Mouse (Mus musculus): ENCODE results near the gene Bcam. TPM values are rescaled to one million over a fixed set of nuclear protein-coding genes. Genes with fewer than 3 reads are reported as not detected.
"Not testable (repeated sequence)": the region's sequence is repeated elsewhere in the genome, so short reads cannot be mapped to it uniquely, and the experiment has no call there.

The Bcam gene
- polyA plus RNA-seq, 1 experiment from 2014 or later = 22.1 TPM

- H3K4me2 ChIP-seq (replicated peaks; ENCODE audit: low read depth, low read length) = no peak overlapping the region
- H3K4me3 ChIP-seq (ENCODE audit: low read depth, low read length) = no peak overlapping the region
- H3K36me3 ChIP-seq (ENCODE audit: control insufficient read depth, insufficient read depth, low read length) = no peaks in the 10 kb centered on the region
- 90% methylated on average over 19 of the region's 19 CpGs for whole genome bisulfite sequencing
- H3K27ac ChIP-seq (ENCODE audit: low read depth, low read length) = no peak overlapping the region
- no peaks in the 10 kb centered on the region for H3K4me1 ChIP-seq (replicated peaks; ENCODE audit: control insufficient read depth, insufficient read depth, low read length)
- no peaks in the 10 kb centered on the region for H3K9me3 ChIP-seq (ENCODE audit: control insufficient read depth, low read length)
- peaks cover 18% of the 10 kb centered on the region for H3K27me3 ChIP-seq (ENCODE audit: control insufficient read depth, insufficient read depth, low read length)
- no peak for ATAC-seq (ENCODE audit: low FRiP score)
- no peak overlapping the region for H3K9ac ChIP-seq (ENCODE audit: low read depth, low read length)
- no peak for DNase-seq (ENCODE audit: low spot score)
Measured at GRCm38 (mm10) chr7:19792701-19793630, 22.1 kb upstream of the Bcam start.

- H3K27ac ChIP-seq (ENCODE audit: low read depth, low read length); H3K4me1 ChIP-seq (replicated peaks; ENCODE audit: control insufficient read depth, insufficient read depth, low read length); H3K9ac ChIP-seq (ENCODE audit: low read depth, low read length); H3K9me3 ChIP-seq (ENCODE audit: control insufficient read depth, low read length); H3K4me3 ChIP-seq (ENCODE audit: low read depth, low read length); DNase-seq (ENCODE audit: low spot score); H3K4me2 ChIP-seq (replicated peaks; ENCODE audit: low read depth, low read length); ATAC-seq (ENCODE audit: low FRiP score); H3K36me3 ChIP-seq (ENCODE audit: control insufficient read depth, insufficient read depth, low read length): not testable (repeated sequence)
- H3K27me3 ChIP-seq (ENCODE audit: control insufficient read depth, insufficient read depth, low read length) = peaks cover 10% of the 10 kb centered on the region
- WGBS = 90% methylated on average over 2 of the region's 2 CpGs
Measured at GRCm38 (mm10) chr7:19791504-19791903, 20.7 kb upstream of the Bcam start.

- Histone ChIP-seq H3K27me3 (ENCODE audit: control insufficient read depth, insufficient read depth, low read length) (no peaks in the 10 kb centered on the region), H3K36me3 (ENCODE audit: control insufficient read depth, insufficient read depth, low read length) (no peaks in the 10 kb centered on the region), H3K4me1 (replicated peaks; ENCODE audit: control insufficient read depth, insufficient read depth, low read length) (no peaks in the 10 kb centered on the region), H3K4me3 (ENCODE audit: low read depth, low read length) (peak overlapping the region; percentile 16), H3K9me3 (ENCODE audit: control insufficient read depth, low read length) (no peaks in the 10 kb centered on the region), H3K9ac (ENCODE audit: low read depth, low read length) (0 out of 2 replicates have a peak overlapping the region, but pooled peaks have one; percentile 19), H3K27ac (ENCODE audit: low read depth, low read length) (no peak overlapping the region), H3K4me2 (replicated peaks; ENCODE audit: low read depth, low read length) (peak overlapping the region; percentile 59)
- under 1% methylated on average over 19 of the region's 19 CpGs for WGBS
- DNase-seq (ENCODE audit: low spot score) = peak; percentile 94
- ATAC-seq (ENCODE audit: low FRiP score) = peak; percentile 69; the same call in 1 of the 2 replicates
Measured at GRCm38 (mm10) chr7:19789904-19790347, 19.1 kb upstream of the Bcam start.

GRCm38 (mm10) chr7:19785874-19786458 lies 15.2 kb upstream of the Bcam start:
- no peaks in the 10 kb centered on the region for H3K36me3 ChIP-seq (ENCODE audit: control insufficient read depth, insufficient read depth, low read length)
- H3K9ac ChIP-seq (ENCODE audit: low read depth, low read length) = no peak overlapping the region
- no peak overlapping the region for H3K4me2 ChIP-seq (replicated peaks; ENCODE audit: low read depth, low read length)
- no peak overlapping the region for H3K27ac ChIP-seq (ENCODE audit: low read depth, low read length)
- no peak for DNase-seq (ENCODE audit: low spot score)
- 45% methylated on average over 12 of the region's 12 CpGs for WGBS
- H3K27me3 ChIP-seq (ENCODE audit: control insufficient read depth, insufficient read depth, low read length) = no peaks in the 10 kb centered on the region
- H3K9me3 ChIP-seq (ENCODE audit: control insufficient read depth, low read length) = no peaks in the 10 kb centered on the region
- no peak overlapping the region for H3K4me3 ChIP-seq (ENCODE audit: low read depth, low read length)
- H3K4me1 ChIP-seq (replicated peaks; ENCODE audit: control insufficient read depth, insufficient read depth, low read length) = no peaks in the 10 kb centered on the region
- ATAC-seq (ENCODE audit: low FRiP score) = 0 out of 2 replicates have a peak, but pooled peaks have one; percentile 36

- peak; percentile 36 for DNase-seq (ENCODE audit: low spot score)
- Histone ChIP-seq H3K27me3 (ENCODE audit: control insufficient read depth, insufficient read depth, low read length) (no peaks in the 10 kb centered on the region), H3K9ac (ENCODE audit: low read depth, low read length) (no peak overlapping the region), H3K4me1 (replicated peaks; ENCODE audit: control insufficient read depth, insufficient read depth, low read length) (no peaks in the 10 kb centered on the region), H3K36me3 (ENCODE audit: control insufficient read depth, insufficient read depth, low read length) (no peaks in the 10 kb centered on the region), H3K4me3 (ENCODE audit: low read depth, low read length) (no peak overlapping the region), H3K4me2 (replicated peaks; ENCODE audit: low read depth, low read length) (no peak overlapping the region), H3K27ac (ENCODE audit: low read depth, low read length) (no peak overlapping the region), H3K9me3 (ENCODE audit: control insufficient read depth, low read length) (no peaks in the 10 kb centered on the region)
- 38% methylated on average over 11 of the region's 11 CpGs for WGBS
- no peak for ATAC-seq (ENCODE audit: low FRiP score)
Measured at GRCm38 (mm10) chr7:19784764-19785535, 14.1 kb upstream of the Bcam start.

GRCm38 (mm10) chr7:19783630-19784029 lies 12.8 kb upstream of the Bcam start:
- no peak for DNase-seq (ENCODE audit: low spot score)
- Histone ChIP-seq H3K4me3 (ENCODE audit: low read depth, low read length) (no peak overlapping the region), H3K27me3 (ENCODE audit: control insufficient read depth, insufficient read depth, low read length) (no peaks in the 10 kb centered on the region), H3K4me1 (replicated peaks; ENCODE audit: control insufficient read depth, insufficient read depth, low read length) (no peaks in the 10 kb centered on the region), H3K27ac (ENCODE audit: low read depth, low read length) (no peak overlapping the region), H3K36me3 (ENCODE audit: control insufficient read depth, insufficient read depth, low read length) (no peaks in the 10 kb centered on the region), H3K9ac (ENCODE audit: low read depth, low read length) (no peak overlapping the region), H3K4me2 (replicated peaks; ENCODE audit: low read depth, low read length) (no peak overlapping the region), H3K9me3 (ENCODE audit: control insufficient read depth, low read length) (no peaks in the 10 kb centered on the region)
- no peak for ATAC-seq (ENCODE audit: low FRiP score)
- 70% methylated on average over 8 of the region's 8 CpGs for WGBS

- WGBS = 94% methylated on average over 4 of the region's 4 CpGs
- H3K27me3 ChIP-seq (ENCODE audit: control insufficient read depth, insufficient read depth, low read length) = no peaks in the 10 kb centered on the region
- H3K9me3 ChIP-seq (ENCODE audit: control insufficient read depth, low read length) = no peaks in the 10 kb centered on the region
- H3K4me2 ChIP-seq (replicated peaks; ENCODE audit: low read depth, low read length) = no peak overlapping the region
- H3K4me1 ChIP-seq (replicated peaks; ENCODE audit: control insufficient read depth, insufficient read depth, low read length) = no peaks in the 10 kb centered on the region
- no peaks in the 10 kb centered on the region for H3K36me3 ChIP-seq (ENCODE audit: control insufficient read depth, insufficient read depth, low read length)
- ATAC-seq (ENCODE audit: low FRiP score) (no peak), DNase-seq (ENCODE audit: low spot score) (peak; percentile 28)
- no peak overlapping the region for H3K27ac ChIP-seq (ENCODE audit: low read depth, low read length)
- no peak overlapping the region for H3K9ac ChIP-seq (ENCODE audit: low read depth, low read length)
- no peak overlapping the region for H3K4me3 ChIP-seq (ENCODE audit: low read depth, low read length)
Measured at GRCm38 (mm10) chr7:19782645-19783044, 11.8 kb upstream of the Bcam start.

- Histone ChIP-seq H3K4me1 (replicated peaks; ENCODE audit: control insufficient read depth, insufficient read depth, low read length) (no peaks in the 10 kb centered on the region), H3K9ac (ENCODE audit: low read depth, low read length) (no peak overlapping the region), H3K4me2 (replicated peaks; ENCODE audit: low read depth, low read length) (no peak overlapping the region), H3K36me3 (ENCODE audit: control insufficient read depth, insufficient read depth, low read length) (no peaks in the 10 kb centered on the region), H3K27ac (ENCODE audit: low read depth, low read length) (no peak overlapping the region), H3K4me3 (ENCODE audit: low read depth, low read length) (no peak overlapping the region), H3K27me3 (ENCODE audit: control insufficient read depth, insufficient read depth, low read length) (no peaks in the 10 kb centered on the region), H3K9me3 (ENCODE audit: control insufficient read depth, low read length) (no peaks in the 10 kb centered on the region)
- no peak for DNase-seq (ENCODE audit: low spot score)
- ATAC-seq (ENCODE audit: low FRiP score) = no peak
- 88% methylated on average over 7 of the region's 7 CpGs for WGBS
Measured at GRCm38 (mm10) chr7:19781741-19782140, 10.9 kb upstream of the Bcam start.
